Mouse (Mus musculus) gastrocnemius, postnatal 10 days (tissue): ENCODE results near the gene Bcam. TPM values are rescaled to one million over a fixed set of nuclear protein-coding genes. Genes with fewer than 3 reads are reported as not detected.

Experiments used
- DNase-seq: peaks from one replicate; pipeline ENCODE4 v3.0.0; 2021; ENCODE audit warnings: mixed read lengths
- total RNA-seq, 2 experiments: library from RNA; stranded (reverse); gene quantifications; 2 replicates each; pipeline ENCODE4 v1.2.3; 2021

Gene Bcam
- total RNA-seq, 2 experiments from 2014 or later: 60.3 to 68.9 TPM

- no peak for DNase-seq
Observed at GRCm38 (mm10) chr7:19785874-19786458, 15.2 kb upstream of the Bcam start.

- DNase-seq: no peak
Observed at GRCm38 (mm10) chr7:19784764-19785535, 14.1 kb upstream of the Bcam start.

- DNase-seq: peak; percentile 58
Observed at GRCm38 (mm10) chr7:19783630-19784029, 12.8 kb upstream of the Bcam start.

- DNase-seq: peak; percentile 41
Observed at GRCm38 (mm10) chr7:19782645-19783044, 11.8 kb upstream of the Bcam start.

- no peak for DNase-seq
Observed at GRCm38 (mm10) chr7:19781741-19782140, 10.9 kb upstream of the Bcam start.

GRCm38 (mm10) chr7:19779903-19780302, 9.1 kb upstream of the Bcam start:
- DNase-seq: no peak

GRCm38 (mm10) chr7:19778645-19779044, 7.8 kb upstream of the Bcam start:
- DNase-seq: no peak

GRCm38 (mm10) chr7:19777049-19777723, 6.4 kb upstream of the Bcam start:
- DNase-seq: peak; percentile 59

- no peak for DNase-seq
Observed at GRCm38 (mm10) chr7:19771682-19772081, 866 bp upstream of the Bcam start.

GRCm38 (mm10) chr7:19770375-19770754, 451 bp downstream of the Bcam start:
- DNase-seq: peak; percentile 87

GRCm38 (mm10) chr7:19769434-19770374, 1.1 kb downstream of the Bcam start:
- no peak for DNase-seq

- no peak for DNase-seq
Observed at GRCm38 (mm10) chr7:19769001-19769400, 1.8 kb downstream of the Bcam start.

- DNase-seq: no peak
Observed at GRCm38 (mm10) chr7:19768251-19768650, 2.6 kb downstream of the Bcam start.

GRCm38 (mm10) chr7:19764581-19764980, 6.2 kb downstream of the Bcam start:
- DNase-seq: no peak

- no peak for DNase-seq
Observed at GRCm38 (mm10) chr7:19763829-19764477, 6.9 kb downstream of the Bcam start.

- no peak for DNase-seq
Observed at GRCm38 (mm10) chr7:19762283-19762682, 8.5 kb downstream of the Bcam start.

GRCm38 (mm10) chr7:19760021-19760420, 10.8 kb downstream of the Bcam start:
- DNase-seq: no peak

GRCm38 (mm10) chr7:19758623-19759022, 12.2 kb downstream of the Bcam start:
- no peak for DNase-seq

- peak; percentile 72 for DNase-seq
Observed at GRCm38 (mm10) chr7:19755851-19756786, 14.7 kb downstream of the Bcam start.

- DNase-seq: no peak
Observed at GRCm38 (mm10) chr7:19755008-19755407, 15.8 kb downstream of the Bcam start.

GRCm38 (mm10) chr7:19754065-19754464, 16.8 kb downstream of the Bcam start:
- no peak for DNase-seq
